Mouse (Mus musculus) spleen, adult 18-20 months (tissue): ENCODE results near the gene Ccdc113.

Source experiments
- DNase-seq, 2 experiments: peaks; one replicate each; pipeline ENCODE4 v3.0.0; 2022; ENCODE audit warnings: mixed read lengths in 2 of 2

The Ccdc113 gene

GRCm38 (mm10) chr8:95607210-95607609, 73.3 kb downstream of the Ccdc113 start:
- no peak for DNase-seq
